In genomic region chr2:118486933-118487332, GRCm38 (mm10) we compare ENCODE assay signal across 9 mouse cellular contexts. TPM values are rescaled to one million over a fixed set of nuclear protein-coding genes. Genes with fewer than 3 reads are reported as not detected.
DNase-seq lines count a peak whose midpoint lies in the region; ATAC-seq lines count a peak whose summit lies in the region.
"Had no signal": no experiment of that assay in that cellular context is flagged by ENCODE, and none has a peak within 500 bp of the region (broad histone marks: within the 10 kb centered on the region; RNA-seq: fewer than 3 reads in every experiment).

No protein-coding gene starts in this region.

- no peak overlapping the region for H3K27ac ChIP-seq in heart, embryonic 13.5 days (replicated peaks)
- H3K27ac ChIP-seq in liver, embryonic 16.5 days (ENCODE audit: low read length): no peak overlapping the region
- H3K27ac ChIP-seq: embryonic facial prominence, embryonic 13.5 days had no signal

- peaks cover 25% of the 10 kb centered on the region for H3K4me1 ChIP-seq in heart, embryonic 13.5 days
- H3K4me1 ChIP-seq in liver, embryonic 16.5 days (ENCODE audit: control insufficient read depth, low read depth, low read length): peaks cover 19% of the 10 kb centered on the region

- 9% methylated on average over 12 of the region's 12 CpGs for WGBS in heart, embryonic 13.5 days
- WGBS in liver, embryonic 16.5 days (ENCODE audit: insufficient replicate concordance): 17% methylated on average over 12 of the region's 12 CpGs

- peak; percentile 92 for DNase-seq in B cell, adult 2 months
- peak; percentile 64 for DNase-seq in adrenal gland, adult 8-10 months
- DNase-seq in embryo, embryonic 9.5 days (ENCODE audit: extremely low spot score): peak; percentile 87
- peak; percentile 85 to 93 for DNase-seq in kidney, postnatal 25 days
- peak; percentile 72 to 78 for DNase-seq in thymus, adult 18-20 months

- no peak overlapping the region for H3K4me2 ChIP-seq in heart, embryonic 13.5 days
- H3K4me2 ChIP-seq in liver, embryonic 16.5 days (ENCODE audit: low read depth, low read length): peak overlapping the region; percentile 21; the same call in 1 of the 2 replicates
- H3K4me2 ChIP-seq: embryonic facial prominence, embryonic 13.5 days had no signal

- ATAC-seq in heart, embryonic 13.5 days (ENCODE audit: extremely low read depth, insufficient number of reproducible peaks, low FRiP score, low TSS enrichment): no peak
- ATAC-seq in liver, embryonic 16.5 days (ENCODE audit: low read depth): no peak
- peak; percentile 71 for ATAC-seq in neutrophil, adult 5-6 weeks (ENCODE audit: extremely low read depth, insufficient number of reproducible peaks, low FRiP score, poor library complexity, severe bottlenecking)

- H3K4me3 ChIP-seq in heart, embryonic 13.5 days: no peak overlapping the region
- H3K4me3 ChIP-seq in liver, embryonic 16.5 days (ENCODE audit: low read depth, low read length): no peak overlapping the region
- H3K4me3 ChIP-seq: embryonic facial prominence, embryonic 13.5 days had no signal

- peak overlapping the region; percentile 42; the same call in 1 of the 2 replicates for H3K9ac ChIP-seq in heart, embryonic 13.5 days
- no peak overlapping the region for H3K9ac ChIP-seq in liver, embryonic 16.5 days (ENCODE audit: low read depth, low read length)
- H3K9ac ChIP-seq: embryonic facial prominence, embryonic 13.5 days had no signal

- H3K27me3 ChIP-seq in heart, embryonic 13.5 days (replicated peaks): no peaks in the 10 kb centered on the region; the same call in 1 of the 2 replicates
- H3K27me3 ChIP-seq in liver, embryonic 16.5 days (ENCODE audit: control insufficient read depth, insufficient read depth, low read depth, low read length): no peaks in the 10 kb centered on the region
- H3K27me3 ChIP-seq: embryonic facial prominence, embryonic 13.5 days had no signal

- H3K9me3 ChIP-seq in heart, embryonic 13.5 days: no peaks in the 10 kb centered on the region
- H3K9me3 ChIP-seq in liver, embryonic 16.5 days (replicated peaks; ENCODE audit: control insufficient read depth, low read length): no peaks in the 10 kb centered on the region

- H3K36me3 ChIP-seq in heart, embryonic 13.5 days: no peaks in the 10 kb centered on the region
- no peaks in the 10 kb centered on the region for H3K36me3 ChIP-seq in liver, embryonic 16.5 days (ENCODE audit: control insufficient read depth, insufficient read depth)
- H3K36me3 ChIP-seq: embryonic facial prominence, embryonic 13.5 days had no signal

RNA-seq across cellular contexts. Expression of gene Srp14, which starts 7.4 kb away (rescaled TPM):
- 100 to 1,000 TPM; 238 to 265 (median 255) TPM for total RNA-seq in adrenal gland, adult 8-10 months (2022)
- 196 and 218 TPM in 2 replicates for polyA plus RNA-seq in heart, embryonic 13.5 days (2015; fragmentation: Nextera tagmentation; extraction: Ambion mirVana)
- polyA plus RNA-seq in liver, embryonic 16.5 days (2015; fragmentation: Nextera tagmentation; extraction: Ambion mirVana): 85.3 and 92.3 TPM in 2 replicates
- 184 and 186 TPM in 2 replicates for total RNA-seq in neutrophil, adult 5-6 weeks (2017)
